Mouse (Mus musculus) brown adipose tissue, adult 24 weeks (tissue): ENCODE data around the gene Mtrf1l. TPM values are rescaled to one million over a fixed set of nuclear protein-coding genes. Genes with fewer than 3 reads are reported as not detected.

Experiments used
- polyA plus RNA-seq: library from polyadenylated mRNA; stranded (reverse); fragments of >200 nt; gene quantifications from 2 replicates; pipeline ENCODE4 v1.2.4, GENCODE M21; 2012; ENCODE audit not compliant: missing spikeins, insufficient read depth, insufficient read length

Mtrf1l gene
- polyA plus RNA-seq, 1 experiment: 8.7 TPM

Other genes with a start within 250 kb of the Mtrf1l start
- gene Myct1, start 230.1 kb downstream of the Mtrf1l start, polyA plus RNA-seq: 6.2 and 9.2 TPM in 2 replicates
- not detected in 2 replicates for gene Vip, start 184.7 kb downstream of the Mtrf1l start, polyA plus RNA-seq
- 0.58 and 0.71 TPM in 2 replicates for gene Fbxo5, start 18.3 kb downstream of the Mtrf1l start, polyA plus RNA-seq
- gene Rgs17, start 98.5 kb upstream of the Mtrf1l start, polyA plus RNA-seq: not detected in 2 replicates